ENCODE assay signal across 21 mouse cellular contexts in the genomic region with DNA sequence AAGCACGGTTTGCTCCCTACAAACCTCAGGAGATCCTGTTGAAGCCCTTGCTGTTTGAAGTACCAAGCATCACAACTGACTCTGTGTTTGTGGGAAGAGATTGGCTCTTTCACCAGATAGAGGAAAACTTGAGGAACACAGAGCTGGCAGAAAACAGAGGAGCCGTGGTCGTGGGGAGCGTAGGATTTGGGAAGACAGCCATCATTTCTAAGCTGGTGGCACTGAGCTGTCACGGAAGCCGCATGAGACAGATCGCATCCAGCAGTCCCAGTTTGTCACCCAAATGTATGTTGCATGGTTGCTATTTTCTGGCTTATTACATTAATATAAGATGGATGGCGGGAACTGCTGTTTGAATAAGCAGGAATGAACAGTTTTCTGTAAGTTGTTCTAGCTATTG.
DNase-seq lines count a peak whose midpoint lies in the region; ATAC-seq and TF ChIP-seq lines count a peak whose summit lies in the region.
"Had no signal": no experiment of that assay in that cellular context is flagged by ENCODE, and none has a peak within 500 bp of the region (broad histone marks: within the 10 kb centered on the region; RNA-seq: fewer than 3 reads in every experiment).

No protein-coding gene starts in this region.

- H3K27me3 ChIP-seq in cerebellum, adult 2 months (ENCODE audit: control insufficient read depth, insufficient read depth, low read length) = no peaks in the 10 kb centered on the region
- H3K27me3 ChIP-seq in midbrain, embryonic 13.5 days = no peaks in the 10 kb centered on the region
- H3K27me3 ChIP-seq: forebrain, embryonic 13.5 days; hindbrain, embryonic 12.5 days; hindbrain, embryonic 15.5 days had no signal

- H3K9me3 ChIP-seq in midbrain, embryonic 13.5 days = no peaks in the 10 kb centered on the region
- H3K9me3 ChIP-seq: forebrain, embryonic 10.5 days; forebrain, embryonic 13.5 days; hindbrain, embryonic 12.5 days; hindbrain, embryonic 15.5 days had no signal

- H3K4me1 ChIP-seq in cerebellum, adult 2 months (ENCODE audit: control insufficient read depth, insufficient read depth, low read length) = peaks cover 6% of the 10 kb centered on the region; the same call in 1 of the 2 replicates
- H3K4me1 ChIP-seq in midbrain, embryonic 13.5 days (replicated peaks) = peaks cover 12% of the 10 kb centered on the region
- H3K4me1 ChIP-seq: hindbrain, embryonic 15.5 days had no signal

- no peak overlapping the region for H3K4me2 ChIP-seq in midbrain, embryonic 13.5 days (replicated peaks)
- H3K4me2 ChIP-seq: forebrain, embryonic 13.5 days; heart, embryonic 11.5 days; hindbrain, embryonic 12.5 days; hindbrain, embryonic 15.5 days had no signal

- no peak for ATAC-seq in midbrain, embryonic 13.5 days
- ATAC-seq: activated CD4-positive, CD25-positive, alpha-beta regulatory T cell, adult 4 months; forebrain, embryonic 13.5 days; forebrain, embryonic 16.5 days had no signal

- 35% methylated on average over 8 of the region's 8 CpGs for WGBS in cerebellum, adult 2 months
- 92% methylated on average over 8 of the region's 8 CpGs for WGBS in midbrain, embryonic 13.5 days

- TF ChIP-seq CTCF in cerebellum, adult 2 months (IDR thresholded peaks at IDR 0.05; ENCODE audit: borderline replicate concordance, insufficient read depth, low read depth, low read length) = no peak

- H3K27ac ChIP-seq in cerebellum, adult 2 months (ENCODE audit: insufficient read depth, low read length) = no peak overlapping the region
- no peak overlapping the region for H3K27ac ChIP-seq in midbrain, embryonic 13.5 days
- H3K27ac ChIP-seq: forebrain, embryonic 10.5 days; forebrain, embryonic 13.5 days; gastrocnemius, adult 2 months; hindbrain, embryonic 12.5 days; hindbrain, embryonic 15.5 days had no signal

- DNase-seq in cerebellum, postnatal 10 days = peak; percentile 38 to 50
- no peak for DNase-seq in cerebellum, adult 2 months
- DNase-seq in layer of hippocampus, adult 11-12 months (ENCODE audit: low spot score) = peak; percentile 22
- no peak for DNase-seq in layer of hippocampus, postnatal 25 days (ENCODE audit: extremely low spot score in 1 of 2, low spot score in 1 of 2)
- peak; percentile 33 for DNase-seq in layer of hippocampus, adult 9-11 months
- DNase-seq in layer of hippocampus, postnatal 14 days (ENCODE audit: low spot score in 2 of 2) = no peak
- DNase-seq: adrenal gland, adult 8-10 months; adrenal gland, postnatal 25 days; cerebellum, adult 11 months; cerebellum, adult 8-10 months; gastrocnemius, adult 2 months; gastrocnemius, postnatal 14 days; heart, adult 11 months had no signal

- H3K9ac ChIP-seq in midbrain, embryonic 13.5 days (replicated peaks) = no peak overlapping the region
- H3K9ac ChIP-seq: forebrain, embryonic 13.5 days; hindbrain, embryonic 12.5 days; hindbrain, embryonic 15.5 days had no signal

- no peak overlapping the region for H3K4me3 ChIP-seq in cerebellum, adult 2 months (replicated peaks; ENCODE audit: insufficient read depth, low read depth, low read length)
- H3K4me3 ChIP-seq in midbrain, embryonic 13.5 days (replicated peaks) = no peak overlapping the region
- H3K4me3 ChIP-seq: forebrain, embryonic 10.5 days; forebrain, embryonic 13.5 days; gastrocnemius, adult 2 months; hindbrain, embryonic 12.5 days; hindbrain, embryonic 15.5 days had no signal

- peaks cover 3% of the 10 kb centered on the region for H3K36me3 ChIP-seq in midbrain, embryonic 13.5 days
- H3K36me3 ChIP-seq: hindbrain, embryonic 15.5 days had no signal

- no peak for TF ChIP-seq POLR2A in cerebellum, adult 2 months (IDR thresholded peaks at IDR 0.05; ENCODE audit: borderline replicate concordance, insufficient read depth, low read length)

Comparison
In these comparisons a context has a peak if more than half of its experiments do, and no peak if none do; other contexts are left out.
1. DNase-seq: peak in cerebellum, postnatal 10 days (2 of 2), layer of hippocampus, adult 11-12 months (single experiment) and layer of hippocampus, adult 9-11 months (single experiment); none in cerebellum, adult 2 months (0 of 2), layer of hippocampus, postnatal 25 days (0 of 2) and layer of hippocampus, postnatal 14 days (0 of 2).